Mouse (Mus musculus) embryo, embryonic 11 days (tissue): ENCODE measurements at regions not wholly inside any gene's neighbourhood (a gene's known extent, or its start where the extent isn't known, plus 50 kb on each side); places are given as distances from the start of the nearest gene placed in this dataset.
A peak's percentile ranks its signal among the peaks of the same experiment; 100 is the strongest.
"Not testable (repeated sequence)": the region's sequence is repeated elsewhere in the genome, so short reads cannot be mapped to it uniquely, and the experiment has no call there.

Experiments
- DNase-seq: peaks from one replicate; pipeline ENCODE4 v3.0.0-alpha.2; 2015

DNA sequence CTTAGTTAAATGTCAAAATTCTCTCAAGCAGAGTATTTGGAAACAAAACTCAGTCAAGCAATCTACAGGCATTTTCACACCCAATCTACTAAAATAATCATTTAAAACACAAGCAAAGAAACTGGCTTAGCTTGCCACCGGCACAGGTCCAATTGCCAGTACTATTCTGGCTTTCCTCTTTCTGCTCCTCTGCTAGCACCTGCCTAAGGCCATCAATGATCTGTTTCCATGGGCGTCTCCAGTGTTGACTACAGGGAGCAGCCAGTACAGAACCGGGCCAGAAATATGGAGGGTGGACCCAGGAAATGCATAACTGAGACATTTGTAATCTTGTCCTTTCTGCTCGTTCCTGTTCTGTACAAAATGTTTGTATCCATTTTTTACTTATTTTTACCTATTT lies 96.4 kb upstream of the C6 start:
- DNase-seq = no peak

DNA sequence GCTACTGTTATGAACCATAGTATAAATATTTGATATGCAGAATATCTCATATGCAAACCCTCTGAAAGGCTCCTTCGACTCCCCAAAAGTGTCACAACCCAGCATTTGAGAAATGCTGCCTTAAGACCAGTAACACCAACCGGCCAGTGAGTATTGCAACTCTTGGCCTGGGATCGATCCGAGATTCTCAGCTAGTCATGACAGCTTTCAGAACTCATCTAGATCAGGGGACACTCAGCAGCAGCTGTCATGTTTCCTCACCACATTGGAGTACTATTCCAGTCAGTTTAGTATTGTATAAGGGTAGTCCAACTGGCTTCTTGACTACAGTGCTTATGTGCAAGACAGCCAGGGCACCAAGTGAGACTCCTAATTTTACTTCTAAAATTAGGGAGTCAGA lies 85.3 kb upstream of the C6 start:
- DNase-seq = no peak

DNA sequence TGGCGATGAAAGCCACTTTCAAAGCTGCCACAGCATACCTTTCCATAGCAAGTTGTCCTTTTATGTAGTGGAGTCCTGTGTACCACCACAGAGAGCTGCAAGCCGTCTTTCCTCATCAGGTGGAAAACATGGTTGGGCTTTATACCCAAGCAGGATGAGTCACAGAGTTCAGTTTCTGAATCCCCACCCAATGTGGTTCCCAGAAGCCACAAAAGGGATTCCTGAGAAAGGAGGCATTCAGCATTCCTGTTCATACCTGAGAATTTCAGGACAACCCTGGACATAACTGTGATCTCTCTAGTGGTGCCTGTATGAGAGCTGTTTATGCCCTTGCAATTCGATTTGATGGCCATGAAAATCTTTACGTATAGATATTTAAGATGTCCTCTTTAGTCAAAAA lies 84.1 kb upstream of the C6 start:
- no peak for DNase-seq

DNA sequence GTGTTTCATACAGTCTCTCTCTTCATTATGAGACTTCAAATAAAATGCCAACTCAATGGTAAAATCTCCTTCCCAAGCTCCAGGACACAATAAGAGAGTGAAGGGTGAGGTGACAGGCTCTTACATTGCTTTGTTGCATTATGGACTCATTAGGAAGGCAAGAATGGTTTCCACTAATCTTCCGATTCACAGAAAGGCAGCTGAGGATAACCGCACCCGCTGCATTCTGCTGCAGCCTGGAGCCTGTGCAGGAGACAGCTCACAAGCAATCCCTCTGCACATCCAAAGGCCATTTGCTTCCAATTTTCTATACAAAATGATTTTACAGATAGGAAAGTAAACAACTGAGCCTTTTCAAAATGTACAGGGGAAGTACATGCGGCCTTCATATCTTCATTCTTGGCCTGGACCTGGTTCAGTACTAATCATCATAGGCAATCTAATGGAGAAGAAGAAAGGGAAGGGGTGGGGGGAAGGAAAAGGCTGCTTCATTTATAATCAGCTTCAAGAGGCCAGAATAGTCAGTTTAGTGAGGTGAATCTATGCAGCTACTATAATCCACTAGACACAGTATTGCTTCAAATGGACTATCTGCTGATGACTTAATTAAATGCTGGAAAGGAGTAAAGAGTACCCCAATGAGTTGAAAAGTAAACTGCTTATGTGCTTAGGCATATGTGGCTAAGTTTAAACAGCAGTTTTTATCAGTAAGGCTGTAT lies 82.9 kb upstream of the C6 start:
- DNase-seq = peak; percentile 22

DNA sequence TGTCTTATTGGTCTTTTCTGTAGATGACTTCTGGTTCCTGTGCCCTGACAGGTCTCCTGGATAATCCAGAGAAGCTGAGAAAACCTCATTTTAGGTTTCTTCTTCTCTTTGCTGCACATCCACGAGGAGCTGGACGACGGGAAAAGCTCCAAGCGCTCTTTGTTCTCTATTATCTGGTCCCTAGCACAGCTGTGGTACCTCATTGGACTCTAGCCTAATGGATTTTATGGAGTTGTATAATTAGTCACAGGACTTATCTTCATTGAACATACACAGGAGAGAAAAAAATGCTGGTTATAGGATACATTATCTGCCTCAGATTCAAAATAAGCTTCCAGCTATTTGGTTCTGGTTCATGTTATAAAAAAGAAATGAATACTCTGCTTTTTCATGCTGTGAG lies 78.3 kb upstream of the C6 start:
- DNase-seq = no peak

DNA sequence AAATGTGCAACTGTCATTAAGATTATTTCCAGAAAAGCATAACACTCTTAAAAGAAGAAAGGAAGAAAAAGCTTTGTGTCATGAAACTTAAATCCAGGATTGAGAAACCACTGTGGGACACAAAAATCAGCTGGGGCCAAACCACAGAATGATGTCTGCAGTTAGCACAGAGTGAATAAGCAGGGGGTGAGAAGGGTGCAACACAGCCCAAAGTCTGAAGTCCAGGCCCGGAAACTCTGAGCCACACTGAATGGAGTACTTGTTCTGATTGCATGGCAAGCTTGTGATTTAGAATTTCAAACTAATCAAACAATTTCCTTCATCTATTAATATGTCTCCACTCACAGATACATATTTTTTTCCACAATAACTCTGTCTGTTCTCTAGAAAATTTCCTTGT lies 73.3 kb upstream of the C6 start:
- DNase-seq = no peak

DNA sequence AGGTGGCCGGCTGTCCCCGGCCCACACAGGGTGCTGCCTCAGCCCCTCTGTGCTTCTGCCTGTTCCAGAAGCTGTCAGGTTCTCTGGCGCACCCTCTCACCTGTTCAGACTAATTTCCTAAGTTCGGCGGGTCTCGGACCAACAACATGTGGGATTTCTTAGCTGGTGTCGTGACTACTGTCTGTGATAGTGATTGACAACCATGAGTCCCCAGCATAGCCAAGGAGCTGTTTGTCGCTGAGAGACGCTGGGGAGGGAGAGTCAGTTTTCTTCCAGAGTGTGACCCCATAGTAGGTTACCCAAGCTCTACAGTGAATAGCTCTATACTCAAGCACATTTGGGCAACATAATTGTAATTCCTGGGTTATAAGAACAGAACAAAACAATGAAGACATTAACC lies 54.1 kb upstream of the C6 start:
- not testable (repeated sequence) for DNase-seq
